Mouse (Mus musculus) kidney, adult 9 months (tissue): ENCODE data around the gene Slc28a1.
"Not testable (repeated sequence)": the region's sequence is repeated elsewhere in the genome, so short reads cannot be mapped to it uniquely, and the experiment has no call there.

Experiments used
- DNase-seq: peaks from one replicate; pipeline ENCODE4 v3.0.0; 2022

Slc28a1 gene

DNA sequence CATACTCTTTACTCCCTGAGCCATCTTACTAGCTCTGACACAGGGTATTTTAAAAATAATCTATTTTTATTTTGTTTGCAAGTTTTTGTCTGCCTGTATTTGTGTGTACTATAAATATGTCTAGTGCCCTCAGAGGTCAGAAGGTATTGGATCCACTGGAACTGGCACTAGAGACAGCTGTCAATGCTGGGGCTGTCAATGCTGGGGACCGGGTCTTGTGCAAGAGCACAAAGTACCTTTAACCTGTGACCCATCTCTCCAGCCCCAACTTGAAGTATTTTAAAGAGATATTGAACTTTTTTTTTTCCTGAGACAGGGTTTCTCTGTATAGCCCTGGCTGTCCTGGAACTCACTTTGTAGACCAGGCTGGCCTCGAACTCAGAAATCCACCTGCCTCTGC, 59.3 kb downstream of the Slc28a1 start:
- no peak for DNase-seq

DNA sequence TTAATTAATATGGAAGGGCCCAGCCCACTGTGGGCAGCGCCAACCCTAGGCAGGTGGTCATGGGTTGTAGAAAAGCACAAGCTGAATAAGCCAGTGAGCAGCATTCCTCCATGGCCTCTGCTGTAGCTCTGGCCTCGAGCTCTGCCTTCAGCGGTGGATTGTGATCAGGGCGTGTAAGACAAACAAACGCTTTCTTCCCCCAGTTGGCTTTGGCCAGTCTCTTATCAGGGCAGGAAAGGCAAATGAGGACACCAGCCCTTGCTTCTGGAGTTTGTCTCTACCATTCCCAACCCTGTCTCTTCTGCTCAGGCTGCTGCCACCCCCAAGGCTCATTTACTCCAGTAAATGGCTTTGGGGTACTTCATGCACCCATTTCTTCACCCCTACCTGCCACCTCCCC, 60.1 kb downstream of the Slc28a1 start:
- DNase-seq: no peak

- no peak for DNase-seq
These were observed 61.7 kb downstream of the Slc28a1 start for GRCm38 (mm10) chr7:81176187-81176769.

- no peak for DNase-seq
These were observed 64.9 kb downstream of the Slc28a1 start for GRCm38 (mm10) chr7:81179494-81179893.

DNA sequence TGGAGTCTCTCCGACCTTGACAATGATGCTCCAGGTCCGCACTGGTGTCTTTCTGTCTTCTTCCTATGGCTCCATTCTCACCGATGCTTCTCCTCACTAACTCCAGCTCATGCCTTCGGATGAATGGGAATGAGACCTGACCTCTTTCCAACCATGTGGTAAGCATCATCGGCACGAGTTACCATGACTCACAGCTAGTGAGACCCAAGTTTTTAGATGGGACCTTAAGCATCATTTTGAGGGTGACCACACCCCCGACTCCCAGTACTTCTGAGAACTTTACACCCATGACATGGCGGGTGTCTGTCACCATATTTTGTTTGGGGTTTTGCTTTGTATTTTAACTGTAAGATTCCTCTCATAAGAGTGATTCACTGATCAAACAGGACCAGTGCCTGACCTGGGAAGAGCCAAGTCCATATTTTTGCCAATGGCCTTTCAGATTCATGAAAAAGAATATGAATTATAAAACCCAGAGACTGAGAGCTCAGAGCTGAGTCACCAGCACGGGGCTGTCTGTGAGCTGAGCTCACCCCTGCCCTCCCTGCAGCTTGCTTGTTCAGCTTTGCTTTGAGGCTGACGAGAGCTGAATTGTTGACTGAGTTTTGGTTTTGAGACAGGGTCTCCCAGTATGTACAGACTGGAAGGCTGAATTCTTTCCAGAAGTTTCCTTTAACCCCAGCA, 68.0 kb downstream of the Slc28a1 start:
- DNase-seq: no peak

DNA sequence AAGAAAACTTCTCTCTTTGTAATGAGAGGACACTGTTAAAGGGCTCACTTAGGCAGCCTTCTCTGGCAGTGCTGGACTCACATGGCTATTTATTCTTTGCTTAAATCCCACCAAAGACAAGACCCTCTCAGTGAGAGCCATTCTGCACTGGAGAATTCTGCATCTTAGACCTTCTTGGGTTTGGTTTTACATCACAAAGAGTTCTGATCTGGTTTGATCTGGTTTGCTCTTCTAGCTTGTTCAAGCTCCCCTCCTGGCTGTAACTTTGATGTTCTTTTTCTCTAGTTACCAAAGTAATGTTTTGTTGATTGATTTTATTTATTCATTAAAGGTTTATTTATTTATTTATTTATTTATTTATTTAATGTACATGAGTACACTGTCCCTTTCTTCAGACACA, 68.6 kb downstream of the Slc28a1 start:
- DNase-seq: no peak

GRCm38 (mm10) chr7:81184136-81184535, 69.5 kb downstream of the Slc28a1 start:
- no peak for DNase-seq

GRCm38 (mm10) chr7:81184651-81185050, 70.1 kb downstream of the Slc28a1 start:
- no peak for DNase-seq

GRCm38 (mm10) chr7:81186036-81186435, 71.4 kb downstream of the Slc28a1 start:
- DNase-seq: peak; percentile 90

DNA sequence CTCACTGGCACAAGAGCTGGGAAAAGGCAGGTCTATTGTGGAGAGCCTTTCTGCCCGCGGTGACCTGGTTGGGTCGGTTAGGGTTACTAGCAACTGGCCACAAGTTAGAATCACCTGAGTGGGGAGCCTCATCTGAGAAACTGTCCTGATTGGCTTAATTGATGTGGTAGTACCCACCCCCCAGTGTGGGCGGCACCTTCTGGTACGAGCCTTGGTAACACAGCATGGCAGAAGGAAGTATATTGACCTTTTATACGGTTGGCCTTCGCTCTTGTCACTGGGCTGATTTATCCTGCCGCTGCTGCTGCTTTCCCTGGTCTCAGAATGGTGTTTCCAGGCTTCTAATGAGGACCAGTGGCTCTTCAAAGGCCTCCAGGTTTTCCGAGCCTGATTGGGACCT, 74.6 kb downstream of the Slc28a1 start:
- no peak for DNase-seq

GRCm38 (mm10) chr7:81195509-81195908, 80.9 kb downstream of the Slc28a1 start:
- DNase-seq: no peak

DNA sequence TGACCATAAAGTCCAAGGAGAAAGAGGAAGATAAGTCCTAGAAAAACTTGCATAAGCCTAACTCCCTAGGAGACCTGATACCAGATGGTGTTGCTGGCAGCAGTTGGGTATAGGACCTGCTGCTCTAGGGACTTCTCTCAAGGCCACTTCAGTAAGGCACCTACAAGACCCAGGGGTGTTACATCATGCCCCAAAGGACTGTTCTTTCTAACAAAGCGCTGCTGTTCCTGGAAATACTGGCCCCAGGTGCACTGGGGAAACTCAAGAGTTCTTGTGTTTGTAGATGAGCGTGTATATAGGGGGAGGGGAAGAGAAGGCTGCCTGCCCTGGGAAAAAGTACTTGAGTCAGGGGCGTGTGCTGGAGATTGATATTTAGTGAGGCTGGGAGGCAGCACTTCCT, 82.2 kb downstream of the Slc28a1 start:
- no peak for DNase-seq

- no peak for DNase-seq
These were observed 83.9 kb downstream of the Slc28a1 start for GRCm38 (mm10) chr7:81198538-81198937.

DNA sequence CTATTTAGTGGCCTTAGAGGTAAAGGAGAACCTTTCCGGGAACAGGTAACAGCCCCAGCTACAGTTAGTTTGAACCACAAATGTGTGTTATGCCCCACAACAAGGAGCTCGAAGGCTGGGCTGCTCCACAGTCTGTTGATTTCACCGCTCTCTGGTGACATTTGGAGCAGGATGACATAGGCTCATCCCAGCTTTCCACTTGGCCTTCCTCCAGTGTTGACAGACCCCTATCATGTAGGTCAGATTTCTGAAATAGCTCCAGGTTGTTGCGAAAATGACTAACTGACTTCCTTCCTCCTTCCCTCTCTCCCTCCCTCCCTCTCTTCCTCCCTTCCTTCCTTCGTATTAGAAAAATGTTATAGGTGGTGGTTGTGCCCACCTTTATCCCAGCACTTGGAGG, 84.5 kb downstream of the Slc28a1 start:
- no peak for DNase-seq

DNA sequence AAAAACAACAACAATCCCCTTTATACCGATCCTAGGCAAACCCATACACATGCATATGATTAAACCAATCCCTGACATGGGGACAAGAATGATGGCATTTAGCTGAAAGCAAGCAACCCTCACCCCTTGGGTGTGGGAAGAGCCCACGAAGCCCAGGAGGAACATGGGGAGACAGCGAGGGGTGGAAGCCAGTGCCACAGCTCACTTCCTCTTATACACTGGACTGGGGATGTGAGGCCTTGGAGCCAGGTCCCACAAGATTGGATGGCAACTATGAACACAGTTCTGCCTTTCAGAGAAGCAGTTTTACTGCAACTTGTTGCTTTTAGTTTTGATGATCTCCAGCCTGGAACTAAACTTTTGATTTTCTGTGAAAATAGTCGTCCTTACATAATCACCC, 85.2 kb downstream of the Slc28a1 start:
- no peak for DNase-seq

GRCm38 (mm10) chr7:81202389-81202788, 87.8 kb downstream of the Slc28a1 start:
- DNase-seq: no peak

GRCm38 (mm10) chr7:81203576-81203975, 89.0 kb downstream of the Slc28a1 start:
- DNase-seq: not testable (repeated sequence)

DNA sequence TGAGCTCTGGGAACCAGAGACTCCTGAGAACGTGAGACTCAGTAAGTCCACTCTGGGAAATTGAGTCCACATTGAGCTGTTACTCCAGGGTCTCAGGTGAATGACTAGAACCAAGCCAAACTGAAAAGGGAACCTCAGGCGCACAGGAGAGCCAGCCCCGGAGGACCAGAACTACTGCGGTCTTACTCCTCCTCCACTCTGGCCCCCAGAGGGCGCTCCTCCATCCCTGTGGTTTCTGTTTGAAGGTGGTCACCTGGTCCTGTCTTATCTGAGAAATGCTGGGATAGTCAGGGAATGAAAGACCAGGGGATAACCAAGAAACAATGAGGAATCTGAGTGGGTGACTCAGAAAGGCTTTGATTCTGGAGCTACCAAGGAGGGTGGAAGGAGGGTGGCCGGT, 94.3 kb downstream of the Slc28a1 start:
- peak; percentile 87 for DNase-seq

- DNase-seq: no peak
These were observed 95.5 kb downstream of the Slc28a1 start for GRCm38 (mm10) chr7:81209979-81210685.

DNA sequence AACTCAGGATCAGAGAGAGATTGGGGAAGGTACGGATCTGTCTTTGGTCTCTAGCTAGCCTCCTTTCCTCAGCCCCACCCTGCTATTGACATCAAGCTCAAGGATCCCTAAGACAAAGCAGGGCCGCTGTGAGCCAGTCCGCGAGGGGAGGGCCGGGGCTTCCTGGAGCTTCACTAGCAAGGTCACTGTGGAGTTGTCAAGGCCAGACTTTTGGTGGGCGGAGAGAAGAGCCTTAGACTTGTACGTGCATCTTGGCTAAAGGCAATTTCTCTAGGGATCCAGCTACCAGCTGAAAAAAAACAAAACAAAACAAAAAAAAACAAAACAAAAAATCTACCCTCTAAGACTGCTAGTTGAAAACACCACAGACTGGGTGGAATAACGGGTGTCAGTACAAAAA, 97.2 kb downstream of the Slc28a1 start:
- DNase-seq: peak; percentile 56

DNA sequence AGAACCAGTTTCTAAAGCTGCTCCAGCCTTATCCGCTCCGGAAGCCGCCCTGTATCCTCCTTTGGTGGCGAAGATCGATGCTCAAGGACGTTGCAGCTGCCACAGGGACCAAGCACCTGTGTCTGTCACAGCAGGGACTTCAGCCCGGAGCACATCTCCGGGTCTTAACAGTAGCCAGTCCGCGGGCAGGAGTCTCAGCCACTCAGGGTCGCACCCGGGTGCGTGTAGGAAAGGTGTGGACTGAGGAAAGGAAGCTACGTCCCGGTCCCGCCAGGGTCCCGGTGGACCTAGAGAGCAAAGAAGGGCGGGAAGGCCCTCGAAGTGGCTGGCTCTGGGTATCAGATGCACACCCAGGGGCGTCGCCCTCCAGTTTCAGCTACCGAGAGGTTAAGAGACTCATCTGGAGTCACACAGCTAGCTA, 97.7 kb downstream of the Slc28a1 start:
- peak; percentile 83 for DNase-seq

GRCm38 (mm10) chr7:81212697-81213346, 98.2 kb downstream of the Slc28a1 start:
- DNase-seq: peak; percentile 99

DNA sequence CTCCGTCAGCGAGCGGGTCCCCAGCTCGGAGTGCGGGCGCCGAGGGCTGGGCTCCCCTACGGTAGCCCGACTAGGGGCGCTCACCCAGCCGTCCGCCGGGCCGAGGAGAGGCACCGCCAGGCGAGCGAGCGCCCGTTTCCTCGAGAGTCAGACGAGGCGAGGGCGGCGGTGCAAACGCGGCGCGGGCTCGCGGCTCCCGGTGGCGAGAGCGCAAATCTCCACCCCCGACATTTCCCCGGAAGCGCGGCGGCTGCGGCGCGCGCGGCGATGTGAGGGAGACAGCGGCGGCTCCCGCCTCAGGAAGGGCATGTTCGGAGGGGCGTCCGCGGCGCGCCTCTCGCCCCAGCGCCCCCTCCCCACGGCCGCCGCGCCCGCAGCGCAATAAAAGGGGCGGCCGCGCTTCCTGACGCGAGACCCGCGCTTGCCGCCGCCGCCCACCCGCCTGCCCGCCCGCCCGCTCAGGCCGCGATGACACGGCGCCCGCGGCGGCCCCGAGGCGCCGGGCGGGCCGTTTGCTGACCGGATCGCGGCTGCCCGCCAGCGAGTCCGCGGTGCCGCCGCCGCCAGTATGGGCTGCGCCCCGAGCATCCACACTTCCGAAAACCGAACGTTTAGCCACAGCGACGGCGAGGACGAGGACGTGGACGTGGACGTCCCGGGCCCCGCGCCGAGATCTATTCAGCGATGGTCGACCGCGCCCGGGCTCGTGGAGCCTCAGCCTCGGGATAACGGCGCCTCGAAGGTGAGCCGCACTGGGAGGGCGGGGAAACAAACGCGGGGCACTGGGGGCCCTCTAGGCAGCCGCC, 99.0 kb downstream of the Slc28a1 start, which contains the start of gene Pde8a:
TSS of gene Pde8a (plus strand) at position 250 of the 806 bp plus-strand sequence.
- no peak for DNase-seq
